Mouse (Mus musculus) forebrain, embryonic 12.5 days (tissue): ENCODE results near the gene Vkorc1. TPM values are rescaled to one million over a fixed set of nuclear protein-coding genes. Genes with fewer than 3 reads are reported as not detected.
A peak's percentile ranks its signal among the peaks of the same experiment; 100 is the strongest.
"Not testable (repeated sequence)": the region's sequence is repeated elsewhere in the genome, so short reads cannot be mapped to it uniquely, and the experiment has no call there.

Experiments
- ATAC-seq: fragments of 200-750 bp; cut with Nextera tagmentation; 2 replicates; pipeline ENCODE4 v1.8.0; 2017; ENCODE audit warnings: moderate TSS enrichment; ENCODE audit not compliant: low FRiP score
- H3K27ac ChIP-seq: fragments of 300-500 bp; sonication (generic); 2 replicates; pipeline ENCODE4 v1.5.1; 2016; ENCODE audit warnings: mild to moderate bottlenecking
- H3K27me3 ChIP-seq: fragments of 300-500 bp; sonication (generic); 2 replicates; pipeline ENCODE4 v1.6.1; 2016; ENCODE audit warnings: mild to moderate bottlenecking
- H3K36me3 ChIP-seq: fragments of 300-500 bp; sonication (generic); replicated peaks from 2 replicates; pipeline ENCODE4 v1.6.1; 2016; ENCODE audit warnings: mild to moderate bottlenecking
- H3K4me1 ChIP-seq: fragments of 300-500 bp; sonication (generic); 2 replicates; pipeline ENCODE4 v1.6.1; 2016
- H3K4me2 ChIP-seq: fragments of 300-500 bp; sonication (generic); 2 replicates; pipeline ENCODE4 v1.6.1; 2016; ENCODE audit warnings: mild to moderate bottlenecking, moderate library complexity
- H3K4me3 ChIP-seq: fragments of 300-500 bp; sonication (generic); replicated peaks from 2 replicates; pipeline ENCODE4 v1.5.1; 2016; ENCODE audit warnings: mild to moderate bottlenecking
- H3K9ac ChIP-seq: fragments of 300-500 bp; sonication (generic); 2 replicates; pipeline ENCODE4 v1.6.1; 2016; ENCODE audit warnings: mild to moderate bottlenecking
- H3K9me3 ChIP-seq: fragments of 300-500 bp; sonication (generic); 2 replicates; pipeline ENCODE4 v1.6.1; 2016
- WGBS: fragments of 180-500 bp; shearing (Covaris S2); methylation state at CpG from one replicate; pipeline ENCODE4 v1.1.7; 2016; 5-methylcytosine and 5-hydroxymethylcytosine counted together
- polyA plus RNA-seq: library from polyadenylated mRNA; unstranded; fragments of >200 nt; fragmentation: Nextera tagmentation; extraction: Ambion mirVana; gene quantifications from 2 replicates; pipeline ENCODE4 v1.2.1, GENCODE M21; 2016

Vkorc1 gene
- polyA plus RNA-seq, 1 experiment from 2014 or later = 46.6 TPM

DNA sequence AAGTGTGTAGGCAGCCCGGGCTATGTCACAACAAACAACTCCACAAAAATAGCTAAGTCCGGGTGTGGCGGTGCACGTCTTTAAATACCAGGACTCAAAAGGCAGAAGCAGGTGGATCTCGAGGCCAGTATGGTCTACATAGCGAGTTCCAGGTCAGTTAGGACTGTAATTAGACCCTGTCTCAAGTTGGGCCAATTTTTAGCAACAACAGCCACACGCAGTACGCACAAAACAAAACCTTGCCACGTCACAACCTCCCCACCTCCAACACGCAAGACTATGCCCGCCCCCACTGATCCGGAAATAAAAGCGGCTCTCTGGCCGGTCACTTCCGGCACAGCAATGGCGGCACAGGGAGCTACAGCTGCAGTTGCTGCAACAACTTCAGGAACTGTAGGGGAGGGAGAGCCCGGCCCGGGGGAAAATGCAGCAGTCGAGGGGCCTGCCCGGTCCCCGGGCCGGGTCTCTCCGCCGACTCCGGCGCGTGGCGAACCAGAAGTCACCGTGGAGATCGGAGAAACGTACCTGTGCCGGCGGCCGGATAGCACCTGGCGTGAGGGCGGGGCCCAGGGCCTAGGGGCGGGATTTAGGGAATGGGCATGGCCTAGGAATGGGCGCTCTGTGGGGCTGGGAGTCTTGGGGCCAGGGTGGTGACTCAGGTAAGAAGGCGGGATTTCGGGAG is 16.9 kb upstream of the Vkorc1 start, which contains the start of gene Kat8:
TSS of gene Kat8 (plus strand) at position 327 of the 682 bp plus-strand sequence.
- Histone ChIP-seq H3K4me3 (peak within 1 kb of the TSS; percentile 89), H3K9ac (peak within 1 kb of the TSS; percentile 73), H3K36me3 (peaks cover 48% of the 10 kb centered on the region), H3K9me3 (no peaks in the 10 kb centered on the region), H3K4me2 (peak within 1 kb of the TSS; percentile 73), H3K27me3 (no peaks in the 10 kb centered on the region), H3K27ac (peak within 1 kb of the TSS; percentile 76), H3K4me1 (peaks cover 6% of the 10 kb centered on the region)
- under 1% methylated on average over 40 of the region's 40 CpGs for WGBS
- peak; percentile 97 for ATAC-seq

DNA sequence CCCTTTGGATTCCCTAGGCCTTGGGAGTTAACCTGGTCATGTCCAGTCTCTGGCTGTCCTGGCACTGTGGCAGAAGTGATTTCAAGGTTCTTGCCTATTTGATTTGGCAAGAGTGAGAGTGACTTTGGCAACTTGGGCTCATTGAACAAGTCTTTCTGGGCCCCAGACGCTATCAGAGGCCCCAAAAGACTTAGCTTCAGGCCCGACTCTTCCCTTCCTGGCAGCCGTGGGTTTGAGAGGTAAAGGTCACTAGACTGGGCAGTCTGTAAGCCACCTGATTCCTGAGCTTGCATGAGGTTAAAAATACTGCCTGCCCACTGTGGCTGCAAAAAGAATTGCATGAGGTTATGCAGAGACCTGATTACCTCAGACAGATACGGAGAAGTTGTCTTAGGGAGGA is 13.2 kb upstream of the Vkorc1 start:
- no peak overlapping the region for H3K9ac ChIP-seq
- peaks cover 17% of the 10 kb centered on the region for H3K4me1 ChIP-seq
- H3K36me3 ChIP-seq = peaks cover 49% of the 10 kb centered on the region
- H3K4me3 ChIP-seq = no peak overlapping the region
- WGBS = 95% methylated on average over 4 of the region's 4 CpGs
- H3K4me2 ChIP-seq = no peak overlapping the region
- ATAC-seq = no peak
- H3K27me3 ChIP-seq = no peaks in the 10 kb centered on the region
- H3K27ac ChIP-seq = no peak overlapping the region
- no peaks in the 10 kb centered on the region for H3K9me3 ChIP-seq

DNA sequence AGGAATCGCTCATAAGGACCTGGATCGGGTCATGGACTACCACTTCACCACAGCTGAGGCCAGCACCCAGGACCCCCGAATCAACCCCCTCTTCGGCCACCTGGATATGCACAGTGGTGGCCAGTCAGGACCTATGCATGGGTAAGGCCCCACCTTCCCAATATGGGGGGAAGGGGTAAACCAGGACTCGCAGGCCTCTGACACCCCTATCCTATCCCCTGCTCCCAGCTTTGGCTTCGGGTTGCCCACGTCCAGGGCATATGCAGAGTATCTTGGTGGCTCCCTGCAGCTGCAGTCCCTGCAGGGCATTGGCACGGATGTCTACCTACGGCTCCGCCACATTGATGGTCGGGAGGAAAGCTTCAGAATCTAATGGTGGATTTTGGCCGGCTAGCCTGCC is 12.5 kb upstream of the Vkorc1 start:
- Histone ChIP-seq H3K9me3 (no peaks in the 10 kb centered on the region), H3K4me3 (no peak overlapping the region), H3K9ac (no peak overlapping the region), H3K36me3 (peaks cover 49% of the 10 kb centered on the region), H3K27ac (no peak overlapping the region), H3K4me1 (peaks cover 13% of the 10 kb centered on the region), H3K4me2 (no peak overlapping the region), H3K27me3 (no peaks in the 10 kb centered on the region)
- no peak for ATAC-seq
- 91% methylated on average over 12 of the region's 12 CpGs for WGBS

DNA sequence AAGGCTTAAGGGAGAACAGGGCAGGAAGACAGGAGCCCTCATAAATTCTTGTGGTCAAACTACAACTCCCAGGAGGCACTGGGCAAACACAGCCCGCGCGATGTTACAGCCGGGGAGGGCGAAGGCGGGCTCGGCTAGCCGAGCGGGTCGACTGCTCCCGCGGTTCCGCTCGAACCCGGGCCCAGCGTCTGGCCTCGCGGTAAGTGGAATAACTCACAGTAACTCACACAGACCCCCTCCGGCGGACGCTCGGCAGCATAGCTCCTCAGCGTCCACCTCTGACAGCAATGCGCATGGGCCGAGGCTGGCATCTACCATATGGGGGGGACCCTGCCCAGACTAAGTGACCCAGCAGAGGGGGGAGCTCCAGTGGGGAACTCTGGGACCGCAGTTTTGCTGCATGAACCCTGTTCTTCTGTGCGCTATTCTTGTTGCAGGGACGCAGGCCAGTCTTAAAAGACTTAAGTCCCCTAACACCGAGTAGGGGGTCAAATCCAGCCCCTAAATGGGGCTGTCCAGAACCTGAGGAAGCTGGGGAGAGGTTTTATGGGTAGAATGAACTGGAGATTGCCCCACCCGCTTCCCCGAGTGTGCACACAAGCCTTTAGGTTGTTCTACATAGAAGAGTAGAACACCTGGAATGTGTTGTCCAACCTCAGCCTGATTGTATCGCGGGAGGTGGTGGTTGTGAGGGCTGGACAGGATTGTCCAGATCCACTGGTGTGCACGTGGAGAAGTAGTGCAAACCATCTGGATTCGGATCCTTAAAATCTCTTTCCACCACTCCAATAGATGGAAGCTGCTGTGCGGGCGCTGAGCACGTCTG is 8.8 kb upstream of the Vkorc1 start, which contains the start of gene Bckdk:
TSS of gene Bckdk (plus strand) at position 112 of the 826 bp plus-strand sequence.
- peak; percentile 91 for ATAC-seq
- Histone ChIP-seq H3K36me3 (peaks cover 40% of the 10 kb centered on the region), H3K27ac (peak within 1 kb of the TSS; percentile 68), H3K27me3 (no peaks in the 10 kb centered on the region), H3K4me2 (peak within 1 kb of the TSS; percentile 86), H3K9ac (peak within 1 kb of the TSS; percentile 81), H3K4me3 (peak within 1 kb of the TSS; percentile 76), H3K4me1 (peaks cover 11% of the 10 kb centered on the region), H3K9me3 (no peaks in the 10 kb centered on the region)
- WGBS = 7% methylated on average over 38 of the region's 38 CpGs

DNA sequence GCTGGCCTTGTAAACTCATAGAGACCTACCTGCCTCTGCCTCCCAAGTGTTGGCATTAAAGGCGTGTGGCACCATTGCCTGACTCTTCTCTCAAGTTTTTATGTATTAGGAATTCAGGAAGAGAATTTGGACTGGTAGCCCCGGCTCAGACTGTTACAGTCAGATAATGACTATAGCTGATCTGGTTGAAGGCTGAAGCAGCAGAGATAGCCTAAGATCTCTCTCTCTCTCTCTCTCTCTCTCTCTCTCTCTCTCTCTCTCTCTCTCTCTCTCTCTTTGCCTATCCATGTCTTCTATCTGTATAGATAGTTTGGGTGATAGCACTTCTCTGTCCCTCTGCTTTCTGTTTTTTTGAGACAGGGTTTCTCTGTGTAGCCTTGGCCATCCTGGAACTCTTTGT is 6.4 kb upstream of the Vkorc1 start:
- Histone ChIP-seq H3K9ac (no peak overlapping the region), H3K36me3 (peaks cover 16% of the 10 kb centered on the region)

DNA sequence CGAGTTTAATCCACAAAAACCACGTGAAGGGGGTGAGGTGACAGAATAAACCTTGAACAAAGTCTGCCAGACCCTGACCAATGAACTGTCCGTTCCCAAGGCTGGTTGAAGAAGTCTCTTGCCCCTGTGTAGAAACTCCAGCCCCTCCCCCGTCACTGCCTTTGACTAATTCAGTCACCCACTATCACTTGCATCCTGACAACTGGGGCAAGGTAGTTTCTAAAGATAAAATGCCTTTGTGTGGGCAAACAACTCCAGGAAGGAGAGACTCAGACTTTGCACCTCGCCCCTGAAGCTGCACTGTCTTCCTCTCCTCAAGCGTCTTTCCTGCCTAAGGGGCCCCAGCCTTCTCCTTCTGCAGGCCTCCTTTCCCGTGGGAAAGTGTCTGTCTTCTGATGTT is 4.6 kb upstream of the Vkorc1 start:
- no peak for ATAC-seq
- WGBS = 53% methylated on average over 7 of the region's 7 CpGs
- H3K4me1 ChIP-seq = peaks cover 10% of the 10 kb centered on the region
- no peak overlapping the region for H3K9ac ChIP-seq
- H3K36me3 ChIP-seq = no peaks in the 10 kb centered on the region
- 0 out of 2 replicates have a peak, but pooled peaks cover 2% of the 10 kb centered on the region for H3K27me3 ChIP-seq
- no peak overlapping the region for H3K4me3 ChIP-seq
- H3K27ac ChIP-seq = no peak overlapping the region
- no peaks in the 10 kb centered on the region for H3K9me3 ChIP-seq
- no peak overlapping the region for H3K4me2 ChIP-seq

More for the DNA sequence above, 6.4 kb upstream of the Vkorc1 start:
- ATAC-seq = no peak
- Histone ChIP-seq H3K4me2 (no peak overlapping the region), H3K4me3 (no peak overlapping the region), H3K9me3 (no peaks in the 10 kb centered on the region), H3K27me3 (0 out of 2 replicates have a peak, but pooled peaks cover 2% of the 10 kb centered on the region), H3K27ac (no peak overlapping the region), H3K4me1 (peaks cover 11% of the 10 kb centered on the region)
- 83% methylated on average over 2 of the region's 2 CpGs for WGBS

DNA sequence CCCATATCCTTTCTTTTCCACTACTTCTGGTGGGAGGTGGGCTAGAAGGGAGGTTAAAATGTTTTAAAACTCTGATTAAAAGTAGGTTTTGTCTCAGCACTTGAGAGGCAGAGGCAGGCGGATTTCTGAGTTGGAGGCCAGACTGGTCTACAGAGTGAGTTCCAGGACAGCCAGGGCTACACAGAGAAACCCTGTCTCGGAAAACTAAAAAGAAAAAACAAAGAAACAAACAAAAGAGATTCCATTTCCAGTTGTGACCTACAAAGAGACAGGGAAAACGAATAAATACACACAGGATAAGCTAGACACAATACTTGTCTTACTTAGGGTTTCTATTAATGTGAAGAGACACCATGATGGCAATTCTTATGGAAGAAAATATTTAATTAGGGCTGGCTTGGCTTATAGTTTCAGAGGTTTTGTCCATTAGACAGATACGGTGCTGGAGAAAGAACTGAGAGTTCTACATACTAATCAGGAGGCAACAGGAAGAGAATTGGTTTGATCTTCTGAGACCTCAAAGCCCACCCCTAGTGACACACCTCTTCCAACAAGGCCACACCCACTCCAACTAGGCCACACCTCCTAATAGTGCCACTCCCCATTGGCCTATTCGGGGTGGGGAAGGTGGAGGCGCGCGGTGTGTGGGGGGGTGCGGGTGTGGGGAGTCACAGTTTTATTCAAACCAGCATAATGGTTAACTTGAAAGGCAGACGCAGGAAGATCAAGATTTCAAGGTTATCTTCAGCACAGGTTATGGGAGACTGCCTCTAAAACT is 3.0 kb upstream of the Vkorc1 start:
- no peak overlapping the region for H3K27ac ChIP-seq
- ATAC-seq = no peak
- no peak overlapping the region for H3K9ac ChIP-seq
- no peak overlapping the region for H3K4me2 ChIP-seq
- peaks cover 2% of the 10 kb centered on the region; the same call in 1 of the 2 replicates for H3K36me3 ChIP-seq
- H3K27me3 ChIP-seq = 0 out of 2 replicates have a peak, but pooled peaks cover 2% of the 10 kb centered on the region
- no peaks in the 10 kb centered on the region for H3K9me3 ChIP-seq
- H3K4me1 ChIP-seq = peaks cover 10% of the 10 kb centered on the region
- 39% methylated on average over 10 of the region's 10 CpGs for WGBS
- no peak overlapping the region for H3K4me3 ChIP-seq

DNA sequence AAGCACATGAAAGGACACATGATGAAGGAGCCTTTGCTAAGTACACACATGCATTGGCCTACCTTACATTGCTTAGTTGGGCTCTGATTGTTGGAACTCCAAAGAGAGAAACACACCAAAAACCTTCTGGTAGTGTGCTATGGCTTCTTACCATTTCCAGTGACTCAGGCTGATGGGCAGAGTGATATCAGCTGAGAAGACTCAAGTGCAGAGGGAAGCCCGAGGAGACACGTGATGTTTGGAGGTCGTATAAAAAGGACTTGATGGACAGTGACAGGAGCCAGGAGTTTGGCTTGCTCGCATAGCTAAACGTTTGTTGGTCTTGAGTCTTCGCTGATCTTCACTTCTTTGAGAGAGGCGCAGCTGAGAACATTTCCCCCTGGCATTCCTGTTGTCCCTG is 2.1 kb upstream of the Vkorc1 start:
- H3K36me3 ChIP-seq = peaks cover 7% of the 10 kb centered on the region; the same call in 1 of the 2 replicates
- WGBS = 90% methylated on average over 7 of the region's 7 CpGs
- no peak for ATAC-seq

DNA sequence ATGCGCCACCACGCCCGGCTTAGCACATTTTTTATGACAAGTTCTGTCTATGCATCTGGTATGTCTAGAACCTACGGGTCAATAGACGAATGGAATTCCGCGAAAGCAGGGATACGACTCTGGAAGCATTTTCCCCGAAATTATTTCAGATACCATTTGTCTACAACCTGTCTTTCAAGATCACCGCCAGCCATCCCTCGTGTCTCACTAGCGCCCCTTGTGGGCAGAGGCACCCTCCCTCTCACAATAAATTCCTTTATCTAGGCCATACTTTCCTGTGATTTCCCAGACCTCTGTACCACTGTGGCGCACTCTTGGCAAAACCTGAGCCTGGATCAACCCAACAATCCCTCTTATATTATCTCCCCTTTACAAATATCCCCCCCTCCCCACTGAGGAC is 967 bp upstream of the Vkorc1 start:
- Histone ChIP-seq H3K4me1 (peaks cover 10% of the 10 kb centered on the region), H3K9me3 (no peaks in the 10 kb centered on the region), H3K27me3 (0 out of 2 replicates have a peak, but pooled peaks cover 2% of the 10 kb centered on the region), H3K9ac (no peak overlapping the region), H3K4me2 (no peak overlapping the region), H3K27ac (no peak overlapping the region), H3K36me3 (peaks cover 7% of the 10 kb centered on the region; the same call in 1 of the 2 replicates), H3K4me3 (no peak overlapping the region)
- no peak for ATAC-seq
- 61% methylated on average over 13 of the region's 13 CpGs for WGBS

More for the DNA sequence above, 2.1 kb upstream of the Vkorc1 start:
- Histone ChIP-seq H3K27me3 (0 out of 2 replicates have a peak, but pooled peaks cover 2% of the 10 kb centered on the region), H3K9me3 (no peaks in the 10 kb centered on the region), H3K4me2 (no peak overlapping the region), H3K9ac (no peak overlapping the region), H3K4me1 (peaks cover 10% of the 10 kb centered on the region), H3K27ac (no peak overlapping the region), H3K4me3 (no peak overlapping the region)

DNA sequence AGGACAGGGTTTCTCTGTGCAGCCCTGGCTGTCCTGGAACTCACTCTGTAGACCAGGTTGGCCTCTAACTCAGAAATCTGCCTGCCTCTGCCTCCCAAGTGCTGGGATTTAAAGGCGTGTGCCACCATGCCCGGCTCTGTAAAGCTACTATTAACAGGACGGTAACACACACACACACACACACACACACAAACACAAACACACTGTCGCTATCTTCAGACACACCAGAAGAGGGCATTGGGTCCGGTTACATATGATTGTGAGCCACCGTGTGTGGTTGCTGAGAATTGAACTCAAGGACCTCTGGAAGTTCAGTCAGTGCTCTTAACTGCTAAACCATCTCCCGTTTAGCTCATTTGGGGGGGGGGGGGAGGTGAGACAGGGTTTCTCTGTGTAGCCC is 474 bp upstream of the Vkorc1 start:
- H3K9ac ChIP-seq, H3K9me3 ChIP-seq, H3K27me3 ChIP-seq, H3K36me3 ChIP-seq, H3K4me1 ChIP-seq: not testable (repeated sequence)
- 75% methylated on average over 7 of the region's 7 CpGs for WGBS
- peak overlapping the region; percentile 82 for H3K4me2 ChIP-seq
- ATAC-seq = 0 out of 2 replicates have a peak, but pooled peaks have one; percentile 10
- H3K27ac ChIP-seq = 0 out of 2 replicates have a peak overlapping the region, but pooled peaks have one; percentile 25
- peak overlapping the region; percentile 59; the same call in 1 of the 2 replicates for H3K4me3 ChIP-seq

DNA sequence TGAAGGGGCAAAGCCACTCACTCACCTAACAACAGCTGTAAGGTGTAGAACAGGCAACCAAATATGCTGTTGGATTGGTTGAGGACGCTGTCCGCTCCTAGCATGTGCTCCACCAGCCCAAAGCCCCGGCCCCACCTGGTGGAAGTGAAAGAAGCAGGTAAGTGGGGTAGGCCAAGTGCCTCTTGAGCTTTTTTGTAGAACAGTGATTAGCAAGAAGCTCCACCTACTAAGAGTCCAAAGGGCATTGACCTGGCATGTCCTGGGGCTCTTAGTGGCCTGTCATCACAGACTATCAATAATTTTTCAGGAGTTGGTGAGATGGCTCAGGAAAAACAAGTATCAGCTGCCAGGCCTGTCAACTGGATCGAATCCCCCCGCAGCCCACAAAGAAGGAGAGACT is 937 bp downstream of the Vkorc1 start:
- Histone ChIP-seq H3K9me3 (no peaks in the 10 kb centered on the region), H3K4me1 (peaks cover 10% of the 10 kb centered on the region), H3K4me3 (peak overlapping the region; percentile 59; the same call in 1 of the 2 replicates), H3K27ac (no peak overlapping the region), H3K27me3 (0 out of 2 replicates have a peak, but pooled peaks cover 2% of the 10 kb centered on the region), H3K9ac (0 out of 2 replicates have a peak overlapping the region, but pooled peaks have one; percentile 59), H3K36me3 (peaks cover 19% of the 10 kb centered on the region), H3K4me2 (peak overlapping the region; percentile 82)
- no peak for ATAC-seq
- 86% methylated on average over 5 of the region's 5 CpGs for WGBS
